Comparison of ENCODE assay signal across 23 mouse cellular contexts in genomic region chr3:23188479-23188878, GRCm38 (mm10).
"Had no signal": no experiment of that assay in that cellular context is flagged by ENCODE, and none has a peak within 500 bp of the region (broad histone marks: within the 10 kb centered on the region; RNA-seq: fewer than 3 reads in every experiment).

No protein-coding gene starts in this region.

- H3K9me3 ChIP-seq: heart, embryonic 10.5 days; heart, embryonic 12.5 days; intestine, embryonic 15.5 days; limb, embryonic 10.5 days; limb, embryonic 12.5 days had no signal

- H3K4me2 ChIP-seq: heart, embryonic 12.5 days; intestine, embryonic 15.5 days; limb, embryonic 12.5 days; liver, embryonic 11.5 days had no signal

- DNase-seq: gastrocnemius, adult 2 months; gastrocnemius, postnatal 10 days; gastrocnemius, postnatal 25 days; heart, adult 18-20 months; heart, postnatal 10 days; heart, postnatal 4 days; kidney, adult 18-20 months; kidney, adult 8-10 months; kidney, postnatal 10 days; kidney, postnatal 25 days; kidney, postnatal 4 days; liver had no signal

- H3K27me3 ChIP-seq: heart, embryonic 12.5 days; intestine, embryonic 15.5 days; limb, embryonic 12.5 days had no signal

- H3K9ac ChIP-seq: heart, embryonic 12.5 days; intestine, embryonic 15.5 days; limb, embryonic 12.5 days had no signal

- H3K36me3 ChIP-seq: heart, embryonic 10.5 days; heart, embryonic 12.5 days; intestine, embryonic 15.5 days; limb, embryonic 10.5 days; limb, embryonic 12.5 days had no signal

- H3K4me1 ChIP-seq: heart, embryonic 10.5 days; heart, embryonic 12.5 days; intestine, embryonic 15.5 days; limb, embryonic 10.5 days; limb, embryonic 12.5 days had no signal

- H3K4me3 ChIP-seq: gastrocnemius, adult 2 months; heart, embryonic 10.5 days; heart, embryonic 12.5 days; intestine, embryonic 15.5 days; layer of hippocampus, adult 2 months; left cerebral cortex, adult 2 months; limb, embryonic 10.5 days; limb, embryonic 12.5 days had no signal

- ATAC-seq: forebrain, embryonic 16.5 days; inflammation-experienced regulatory T-cells, adult 6 months; intestine, embryonic 15.5 days; intestine, postnatal 0 days had no signal

- H3K27ac ChIP-seq: gastrocnemius, adult 2 months; heart, embryonic 10.5 days; intestine, embryonic 15.5 days; layer of hippocampus, adult 2 months; left cerebral cortex, adult 2 months; limb, embryonic 10.5 days; limb, embryonic 12.5 days had no signal
